ENCODE assay signal across 8 mouse cellular contexts in the genomic region with DNA sequence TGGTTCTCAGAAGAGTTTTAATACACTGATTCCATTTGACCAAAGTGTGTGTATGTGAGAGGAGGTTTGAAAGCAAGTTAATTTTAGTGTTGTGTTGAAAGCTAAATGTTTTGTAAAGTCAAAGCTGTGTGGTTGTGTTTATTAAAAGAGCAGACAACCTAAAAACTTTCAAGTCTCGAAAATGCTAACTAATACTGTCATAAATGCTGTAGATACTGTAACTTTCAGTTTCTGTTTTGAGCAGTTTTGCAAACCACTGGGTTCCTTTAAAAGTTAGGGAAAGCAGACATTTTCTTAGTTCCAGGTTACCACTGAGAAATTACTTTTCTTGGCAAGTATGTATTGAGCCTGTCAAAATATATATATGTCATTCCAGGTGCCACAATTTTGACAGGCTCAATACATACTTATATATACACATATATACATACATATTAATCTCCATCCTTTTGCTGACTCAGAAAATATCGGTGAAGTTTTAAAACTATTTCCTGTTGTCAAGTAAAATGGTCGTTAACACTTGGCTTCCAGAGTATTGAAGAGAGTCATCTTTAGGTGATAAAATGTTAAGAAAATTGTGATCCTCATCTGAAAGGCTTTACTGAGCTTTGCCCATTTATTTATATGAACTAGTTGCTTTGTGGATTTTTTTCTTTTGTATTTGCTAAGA. TPM values are rescaled to one million over a fixed set of nuclear protein-coding genes. Genes with fewer than 3 reads are reported as not detected.
DNase-seq lines count a peak whose midpoint lies in the region; ATAC-seq lines count a peak whose summit lies in the region.

No protein-coding gene starts in this region.

- peak overlapping the region; percentile 78 for H3K4me2 ChIP-seq in lung, embryonic 15.5 days
- H3K4me2 ChIP-seq in embryonic facial prominence, embryonic 12.5 days (replicated peaks): peak overlapping the region; percentile 83
- peak overlapping the region; percentile 83 for H3K4me2 ChIP-seq in limb, embryonic 11.5 days (ENCODE audit: low read depth, severe bottlenecking)

- H3K4me3 ChIP-seq in lung, embryonic 15.5 days: peak overlapping the region; percentile 88
- H3K4me3 ChIP-seq in embryonic facial prominence, embryonic 12.5 days: peak overlapping the region; percentile 99
- peak overlapping the region; percentile 97 for H3K4me3 ChIP-seq in limb, embryonic 11.5 days (ENCODE audit: low read depth, low read length)

- H3K36me3 ChIP-seq in lung, embryonic 15.5 days: peaks cover 9% of the 10 kb centered on the region
- peaks cover 10% of the 10 kb centered on the region for H3K36me3 ChIP-seq in embryonic facial prominence, embryonic 12.5 days
- H3K36me3 ChIP-seq in limb, embryonic 11.5 days (ENCODE audit: control insufficient read depth, insufficient read depth, low read length): peaks cover 2% of the 10 kb centered on the region; the same call in 1 of the 2 replicates
- 0 out of 2 replicates have a peak, but pooled peaks cover 2% of the 10 kb centered on the region for H3K36me3 ChIP-seq in splenic B cell, adult 2 months (ENCODE audit: control insufficient read depth, insufficient read depth, low read length, poor library complexity, severe bottlenecking)

- H3K27me3 ChIP-seq in lung, embryonic 15.5 days: no peaks in the 10 kb centered on the region
- no peaks in the 10 kb centered on the region for H3K27me3 ChIP-seq in embryonic facial prominence, embryonic 12.5 days
- no peaks in the 10 kb centered on the region for H3K27me3 ChIP-seq in limb, embryonic 11.5 days (ENCODE audit: control insufficient read depth, insufficient read depth, low read length)
- no peaks in the 10 kb centered on the region for H3K27me3 ChIP-seq in splenic B cell, adult 2 months (ENCODE audit: control insufficient read depth, insufficient read depth, low read length, poor library complexity, severe bottlenecking)

- no peak for ATAC-seq in lung, embryonic 15.5 days (ENCODE audit: borderline replicate concordance, extremely low read depth, low FRiP score, low TSS enrichment)
- ATAC-seq in embryonic facial prominence, embryonic 12.5 days (ENCODE audit: insufficient number of reproducible peaks, insufficient read depth, low FRiP score, low TSS enrichment): no peak
- no peak for ATAC-seq in limb, embryonic 11.5 days (ENCODE audit: insufficient number of reproducible peaks, low FRiP score, low TSS enrichment, low read depth)
- no peak for ATAC-seq in frontal cortex, adult (ENCODE audit: low TSS enrichment)

- peak overlapping the region; percentile 87 for H3K9ac ChIP-seq in lung, embryonic 15.5 days
- peak overlapping the region; percentile 94 for H3K9ac ChIP-seq in embryonic facial prominence, embryonic 12.5 days
- peak overlapping the region; percentile 84; the same call in 1 of the 2 replicates for H3K9ac ChIP-seq in limb, embryonic 11.5 days (ENCODE audit: low read length)

- 0 out of 2 replicates have a peak overlapping the region, but pooled peaks have one; percentile 31 for H3K27ac ChIP-seq in lung, embryonic 15.5 days
- H3K27ac ChIP-seq in embryonic facial prominence, embryonic 12.5 days: no peak overlapping the region
- H3K27ac ChIP-seq in limb, embryonic 11.5 days (replicated peaks; ENCODE audit: low read depth, low read length): no peak overlapping the region

- no peaks in the 10 kb centered on the region for H3K9me3 ChIP-seq in lung, embryonic 15.5 days
- H3K9me3 ChIP-seq in embryonic facial prominence, embryonic 12.5 days: no peaks in the 10 kb centered on the region
- H3K9me3 ChIP-seq in limb, embryonic 11.5 days (ENCODE audit: control insufficient read depth, low read length): no peaks in the 10 kb centered on the region

- WGBS in lung, embryonic 15.5 days: 59% methylated on average over 3 of the region's 3 CpGs
- WGBS in embryonic facial prominence, embryonic 12.5 days: 79% methylated on average over 3 of the region's 3 CpGs
- WGBS in limb, embryonic 11.5 days: 75% methylated on average over 3 of the region's 3 CpGs

- DNase-seq in lung, postnatal 14 days: no peak
- no peak for DNase-seq in limb, embryonic 11.5 days (ENCODE audit: low spot score)
- DNase-seq in splenic B cell, adult 2 months (ENCODE audit: low read depth, low spot score): peak; percentile 7
- DNase-seq in adrenal gland, postnatal 10 days: no peak
- DNase-seq in ovary, adult 18-20 months (ENCODE audit: low spot score): no peak

- H3K4me1 ChIP-seq in lung, embryonic 15.5 days: peaks cover 13% of the 10 kb centered on the region
- H3K4me1 ChIP-seq in embryonic facial prominence, embryonic 12.5 days: peaks cover 16% of the 10 kb centered on the region
- H3K4me1 ChIP-seq in limb, embryonic 11.5 days (ENCODE audit: control insufficient read depth, insufficient read depth, low read length): peaks cover 3% of the 10 kb centered on the region; the same call in 1 of the 2 replicates

RNA-seq across cellular contexts. Expression of a gene that starts 1.2 kb away (rescaled TPM):
- 289 and 312 TPM in 2 replicates for polyA plus RNA-seq in lung, embryonic 15.5 days (2015; fragmentation: Nextera tagmentation; extraction: Ambion mirVana)
- polyA plus RNA-seq in embryonic facial prominence, embryonic 12.5 days (2016; fragmentation: Nextera tagmentation; extraction: Ambion mirVana): 263 and 288 TPM in 2 replicates
- 348 and 359 TPM in 2 replicates for polyA plus RNA-seq in limb, embryonic 11.5 days (2014; fragmentation: Nextera tagmentation; extraction: Ambion mirVana)
- total RNA-seq in adrenal gland, postnatal 10 days (2021): 10 to 100 TPM; 90.7 to 94.6 TPM

RNA-seq across cellular contexts. Expression of a gene that starts 25.9 kb away (rescaled TPM):
- 24.8 and 28.0 TPM in 2 replicates for polyA plus RNA-seq in lung, embryonic 15.5 days (2015; fragmentation: Nextera tagmentation; extraction: Ambion mirVana)
- 15.8 and 18.2 TPM in 2 replicates for polyA plus RNA-seq in embryonic facial prominence, embryonic 12.5 days (2016; fragmentation: Nextera tagmentation; extraction: Ambion mirVana)
- 14.1 TPM in 2 replicates for polyA plus RNA-seq in limb, embryonic 11.5 days (2014; fragmentation: Nextera tagmentation; extraction: Ambion mirVana)
- 10 to 100 TPM; 46.1 to 48.8 TPM for total RNA-seq in adrenal gland, postnatal 10 days (2021)

RNA-seq across cellular contexts. Expression of a gene that starts 31.5 kb away (rescaled TPM):
- polyA plus RNA-seq in lung, embryonic 15.5 days (2015; fragmentation: Nextera tagmentation; extraction: Ambion mirVana): 0.42 and 0.54 TPM in 2 replicates
- polyA plus RNA-seq in embryonic facial prominence, embryonic 12.5 days (2016; fragmentation: Nextera tagmentation; extraction: Ambion mirVana): 0.85 and 1.1 TPM in 2 replicates
- polyA plus RNA-seq in limb, embryonic 11.5 days (2014; fragmentation: Nextera tagmentation; extraction: Ambion mirVana): 0.43 and 0.51 TPM in 2 replicates
- total RNA-seq in adrenal gland, postnatal 10 days (2021): 10 to 100 TPM; 13.3 to 44.9 TPM

RNA-seq across cellular contexts. Expression of a gene that starts 47.2 kb away (rescaled TPM):
- polyA plus RNA-seq in lung, embryonic 15.5 days (2015; fragmentation: Nextera tagmentation; extraction: Ambion mirVana): 14.5 TPM in 2 replicates
- 27.2 and 29.4 TPM in 2 replicates for polyA plus RNA-seq in embryonic facial prominence, embryonic 12.5 days (2016; fragmentation: Nextera tagmentation; extraction: Ambion mirVana)
- 21.1 and 25.6 TPM in 2 replicates for polyA plus RNA-seq in limb, embryonic 11.5 days (2014; fragmentation: Nextera tagmentation; extraction: Ambion mirVana)
- total RNA-seq in adrenal gland, postnatal 10 days (2021): 10 to 100 TPM in 1 of 2 experiments, 1 to 10 TPM in 1; 7.6 to 10.1 TPM

RNA-seq across cellular contexts. Expression of a gene that starts 57.0 kb away (rescaled TPM):
- 2.6 and 3.4 TPM in 2 replicates for polyA plus RNA-seq in lung, embryonic 15.5 days (2015; fragmentation: Nextera tagmentation; extraction: Ambion mirVana)
- 2.6 and 2.7 TPM in 2 replicates for polyA plus RNA-seq in embryonic facial prominence, embryonic 12.5 days (2016; fragmentation: Nextera tagmentation; extraction: Ambion mirVana)
- polyA plus RNA-seq in limb, embryonic 11.5 days (2014; fragmentation: Nextera tagmentation; extraction: Ambion mirVana): 0.98 and 1.1 TPM in 2 replicates
- total RNA-seq in adrenal gland, postnatal 10 days (2021): 1 to 10 TPM; 6.6 to 6.9 TPM
